Mouse (Mus musculus): Measurements from ENCODE around the gene Hdac2. TPM values are rescaled to one million over a fixed set of nuclear protein-coding genes. Genes with fewer than 3 reads are reported as not detected.

The Hdac2 gene
- polyA plus RNA-seq, 1 experiment from 2014 or later, result 289 TPM

DNA sequence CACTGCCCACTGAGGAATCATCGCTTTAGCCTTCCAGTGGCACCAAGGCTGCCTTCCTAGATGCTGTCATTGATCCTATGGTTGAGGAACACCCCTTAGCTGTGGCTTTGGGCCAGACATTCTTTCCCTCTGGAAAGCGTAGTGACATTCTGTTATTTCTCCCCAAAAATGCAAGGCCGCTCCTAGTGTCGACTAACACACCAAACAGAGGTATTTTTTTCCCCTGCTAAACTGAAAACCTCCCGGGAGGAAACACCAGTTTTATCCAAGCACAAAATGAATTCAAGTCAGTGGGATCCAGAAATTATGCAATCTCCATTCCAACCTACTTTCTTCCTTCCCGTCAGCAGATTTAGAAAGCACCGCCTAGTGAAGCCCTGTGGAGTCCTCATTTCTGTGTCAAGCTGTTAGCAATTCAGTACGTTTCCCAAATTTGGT lies 73.3 kb downstream of the Hdac2 start:
- ATAC-seq (ENCODE audit: low FRiP score, low TSS enrichment), result no peak
- no peaks in the 10 kb centered on the region for H3K4me1 ChIP-seq (ENCODE audit: control insufficient read depth, insufficient read depth, low read length)

More for the DNA sequence above, 73.3 kb downstream of the Hdac2 start:
- Histone ChIP-seq H3K4me3 (ENCODE audit: low read length) (no peak overlapping the region), H3K9me3 (ENCODE audit: control insufficient read depth, low read length) (no peaks in the 10 kb centered on the region), H3K27ac (ENCODE audit: low read depth, low read length) (no peak overlapping the region), H3K4me2 (replicated peaks; ENCODE audit: low read depth, low read length) (no peak overlapping the region), H3K27me3 (ENCODE audit: control insufficient read depth, insufficient read depth, low read length) (no peaks in the 10 kb centered on the region), H3K9ac (ENCODE audit: low read depth, low read length) (no peak overlapping the region), H3K36me3 (ENCODE audit: control insufficient read depth, insufficient read depth, low read length) (no peaks in the 10 kb centered on the region)
- WGBS, result 82% methylated on average over 8 of the region's 8 CpGs

Other genes with a start within 250 kb of the Hdac2 start
- 172 and 225 TPM in 2 replicates for gene Marcks, start 164.4 kb downstream of the Hdac2 start, polyA plus RNA-seq (2014; fragmentation: Nextera tagmentation; extraction: Ambion mirVana)